Mouse (Mus musculus): ENCODE results near the gene Slc8b1.

GRCm38 (mm10) chr5:120560129-120560615 is 49.2 kb downstream of the Slc8b1 start:
- TF ChIP-seq POLR2A (IDR thresholded peaks at IDR 0.05; ENCODE audit: low read depth, low read length) = no peak
- TF ChIP-seq CTCF (conservative IDR thresholded peaks at IDR 0.05; ENCODE audit: insufficient read depth, insufficient read length, low read depth, low read length) = no peak

All from kidney, adult 2 months (tissue).